Mouse (Mus musculus) liver, adult 2 months (tissue): ENCODE measurements at regions not wholly inside any gene's neighbourhood (a gene's known extent, or its start where the extent isn't known, plus 50 kb on each side); places are given as distances from the start of the nearest gene placed in this dataset.

Experiments
- CTCF ChIP-seq: fragments of 200-500 bp; IDR thresholded peaks from 2 replicates; pipeline ENCODE4 v1.5.1; 2011; ENCODE audit warnings: low read depth, low read length, control low read depth
- POLR2A ChIP-seq: fragments of 200-500 bp; IDR thresholded peaks from 2 replicates; pipeline ENCODE4 v1.6.1; 2011; ENCODE audit warnings: low read length, control low read depth; ENCODE audit not compliant: insufficient read depth; ENCODE audit errors: extremely low read depth

- TF ChIP-seq CTCF: no peak
- no peak for TF ChIP-seq POLR2A
Observed at GRCm38 (mm10) chr6:19975898-19976297, 1109.8 kb downstream of the Ankrd7 start.
